Mouse (Mus musculus) liver, embryonic 16.5 days (tissue): ENCODE measurements around the gene Stxbp4. TPM values are rescaled to one million over a fixed set of nuclear protein-coding genes. Genes with fewer than 3 reads are reported as not detected.

Experiments used
- ATAC-seq: fragments of 200-750 bp; cut with Nextera tagmentation; 2 replicates; pipeline ENCODE4 v1.8.0; 2017; ENCODE audit warnings: low read depth, mild to moderate bottlenecking, moderate number of reproducible peaks, moderate library complexity
- H3K27ac ChIP-seq: fragments of 300-500 bp; sonication (generic); 2 replicates; pipeline ENCODE4 v1.5.1; 2014; ENCODE audit warnings: mild to moderate bottlenecking, low read length
- H3K27me3 ChIP-seq: fragments of 300-500 bp; sonication (generic); 2 replicates; pipeline ENCODE4 v1.6.1; 2014; ENCODE audit warnings: low read depth, low read length, mixed read lengths; ENCODE audit not compliant: control insufficient read depth, insufficient read depth
- H3K36me3 ChIP-seq: fragments of 300-500 bp; sonication (generic); 2 replicates; pipeline ENCODE4 v1.6.1; 2014; ENCODE audit warnings: mild to moderate bottlenecking; ENCODE audit not compliant: control insufficient read depth, insufficient read depth
- H3K4me1 ChIP-seq: fragments of 300-500 bp; sonication (generic); 2 replicates; pipeline ENCODE4 v1.6.1; 2014; ENCODE audit warnings: low read depth, low read length, mixed read lengths; ENCODE audit not compliant: control insufficient read depth
- H3K4me2 ChIP-seq: fragments of 300-500 bp; sonication (generic); 2 replicates; pipeline ENCODE4 v1.6.1; 2014; ENCODE audit warnings: low read depth, low read length, mixed read lengths
- H3K4me3 ChIP-seq: fragments of 300-500 bp; sonication (generic); 2 replicates; pipeline ENCODE4 v1.5.1; 2014; ENCODE audit warnings: low read depth, mild to moderate bottlenecking, low read length
- H3K9ac ChIP-seq: fragments of 300-500 bp; sonication (generic); 2 replicates; pipeline ENCODE4 v1.6.1; 2014; ENCODE audit warnings: low read depth, low read length
- H3K9me3 ChIP-seq: fragments of 300-500 bp; sonication (generic); replicated peaks from 2 replicates; pipeline ENCODE4 v1.6.1; 2016; ENCODE audit warnings: low read length; ENCODE audit not compliant: control insufficient read depth
- WGBS: fragments of 180-500 bp; shearing (Covaris S2); extraction: QIAGEN DNeasy Blood & Tissue Kit; methylation state at CpG from one replicate; pipeline ENCODE4 v1.1.7; 2014; ENCODE audit not compliant: insufficient replicate concordance; 5-methylcytosine and 5-hydroxymethylcytosine counted together
- polyA plus RNA-seq: library from polyadenylated mRNA; unstranded; fragments of >200 nt; fragmentation: Nextera tagmentation; extraction: Ambion mirVana; gene quantifications from 2 replicates; pipeline ENCODE4 v1.2.1, GENCODE M21; 2015

Stxbp4 gene
- polyA plus RNA-seq, 1 experiment from 2014 or later: 6.0 TPM

DNA sequence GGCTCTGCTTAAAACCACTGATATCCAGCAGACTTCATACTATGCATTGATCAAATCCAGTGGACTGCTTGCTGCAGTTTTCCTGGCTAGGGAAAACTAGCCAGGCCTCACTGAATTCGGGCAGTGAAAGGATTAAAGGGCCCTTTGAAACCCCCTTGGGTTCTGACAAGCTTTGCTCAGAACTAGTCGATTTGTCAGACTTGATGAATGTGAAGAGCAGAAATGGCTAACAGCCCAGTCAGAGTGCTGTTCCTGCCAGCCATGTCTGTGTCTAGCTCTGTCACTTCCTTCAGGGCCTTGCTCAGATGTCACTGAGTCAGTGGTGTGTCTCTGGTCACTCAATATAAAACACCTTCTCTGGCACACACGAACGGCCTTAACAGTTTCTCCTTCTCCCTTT lies 136.0 kb downstream of the Stxbp4 start:
- Histone ChIP-seq H3K36me3 (no peaks in the 10 kb centered on the region), H3K4me1 (no peaks in the 10 kb centered on the region), H3K27ac (no peak overlapping the region), H3K9ac (no peak overlapping the region), H3K4me3 (no peak overlapping the region), H3K27me3 (no peaks in the 10 kb centered on the region), H3K9me3 (no peaks in the 10 kb centered on the region), H3K4me2 (no peak overlapping the region)
- 64% methylated on average over 4 of the region's 4 CpGs for WGBS
- no peak for ATAC-seq

DNA sequence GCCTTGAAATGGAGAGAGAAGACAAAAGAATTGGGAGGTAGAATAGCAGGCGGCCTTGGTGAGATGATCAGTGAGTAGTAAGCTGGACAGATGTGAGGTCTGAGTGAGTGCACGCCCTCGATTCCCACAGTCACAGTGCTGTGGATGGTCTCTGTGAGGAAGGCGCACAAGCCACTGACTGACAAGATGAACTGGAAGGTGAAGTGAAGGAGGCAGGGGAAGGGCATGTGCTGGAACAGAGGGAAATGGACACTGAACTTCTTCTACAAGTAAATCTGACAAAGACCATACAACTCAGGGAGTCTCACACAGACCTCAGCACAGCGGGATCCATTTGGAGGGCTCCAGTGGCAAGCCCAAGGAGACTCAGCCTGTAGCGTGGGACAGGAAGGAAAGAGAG lies 138.0 kb downstream of the Stxbp4 start:
- Histone ChIP-seq H3K36me3 (no peaks in the 10 kb centered on the region), H3K27me3 (no peaks in the 10 kb centered on the region), H3K27ac (no peak overlapping the region), H3K4me1 (no peaks in the 10 kb centered on the region), H3K4me2 (no peak overlapping the region), H3K4me3 (no peak overlapping the region), H3K9me3 (no peaks in the 10 kb centered on the region), H3K9ac (no peak overlapping the region)
- WGBS: 82% methylated on average over 6 of the region's 6 CpGs
- no peak for ATAC-seq

DNA sequence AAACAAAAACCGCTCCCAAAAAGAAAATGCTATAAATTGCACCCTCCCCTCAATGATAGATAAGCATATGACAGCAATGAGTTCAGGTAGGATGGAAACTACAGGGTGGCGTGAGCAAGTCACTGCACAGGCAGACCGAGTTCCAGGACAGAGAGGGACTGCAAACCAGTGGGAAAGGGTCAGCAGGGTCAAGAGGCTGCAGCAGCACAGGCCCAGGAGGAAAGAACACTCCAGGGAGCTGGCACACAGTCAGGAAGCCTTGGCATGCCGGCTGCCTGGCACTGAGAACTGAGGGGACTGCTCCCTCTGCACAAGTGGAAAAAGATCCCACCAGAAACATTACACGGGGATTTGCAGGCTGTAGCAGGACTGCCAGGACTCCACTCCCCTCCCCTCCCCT lies 139.4 kb downstream of the Stxbp4 start:
- H3K9me3 ChIP-seq: no peaks in the 10 kb centered on the region
- no peaks in the 10 kb centered on the region for H3K27me3 ChIP-seq
- 58% methylated on average over 5 of the region's 5 CpGs for WGBS
- H3K9ac ChIP-seq: no peak overlapping the region
- no peak overlapping the region for H3K27ac ChIP-seq
- no peaks in the 10 kb centered on the region for H3K4me1 ChIP-seq
- ATAC-seq: no peak
- H3K36me3 ChIP-seq: no peaks in the 10 kb centered on the region
- no peak overlapping the region for H3K4me3 ChIP-seq
- no peak overlapping the region for H3K4me2 ChIP-seq

DNA sequence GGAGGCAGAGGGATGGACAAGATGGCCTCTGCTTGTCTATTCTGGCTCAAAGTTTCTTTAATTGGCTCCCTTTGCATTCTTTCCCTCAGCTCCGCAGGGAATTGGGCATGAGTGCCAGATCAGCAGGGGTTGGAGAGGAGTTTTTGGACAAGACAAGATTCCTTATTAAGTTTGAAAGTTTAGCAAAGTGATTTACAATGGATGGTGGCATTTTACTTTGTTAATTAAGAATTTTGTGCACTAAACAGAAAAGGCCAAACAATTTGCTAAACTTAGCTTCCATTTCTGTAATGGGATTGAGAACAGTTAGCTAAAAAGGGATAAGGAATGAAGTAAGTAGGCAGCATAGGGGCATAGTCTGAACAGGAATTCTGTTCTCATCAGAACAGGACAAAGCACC lies 142.9 kb downstream of the Stxbp4 start:
- ATAC-seq: no peak
- no peak overlapping the region for H3K4me2 ChIP-seq
- H3K9me3 ChIP-seq: no peaks in the 10 kb centered on the region
- H3K4me3 ChIP-seq: no peak overlapping the region
- H3K4me1 ChIP-seq: no peaks in the 10 kb centered on the region
- no peaks in the 10 kb centered on the region for H3K36me3 ChIP-seq
- H3K27me3 ChIP-seq: no peaks in the 10 kb centered on the region
- 71% methylated on average over 1 of the region's 1 CpGs for WGBS
- no peak overlapping the region for H3K27ac ChIP-seq
- H3K9ac ChIP-seq: no peak overlapping the region

DNA sequence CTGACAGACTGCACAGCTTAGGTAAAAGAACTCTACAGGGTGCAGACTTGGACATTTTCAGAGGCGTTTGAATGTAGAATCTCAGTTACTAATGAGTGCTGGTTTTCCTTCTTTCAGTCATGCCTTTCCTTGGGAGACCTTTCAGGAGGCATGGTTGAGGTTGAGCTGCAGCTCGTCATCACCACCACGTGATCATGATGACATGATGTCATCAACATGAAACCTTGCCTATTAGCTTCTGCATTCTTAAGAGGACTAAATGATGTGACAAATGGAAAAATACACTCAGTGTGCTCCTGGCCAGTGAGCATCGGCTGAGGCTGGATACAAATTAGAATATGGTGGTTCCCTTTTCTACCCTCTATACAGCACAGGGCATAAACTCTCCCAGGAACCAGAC lies 145.4 kb downstream of the Stxbp4 start:
- 74% methylated on average over 4 of the region's 4 CpGs for WGBS
- Histone ChIP-seq H3K4me3 (no peak overlapping the region), H3K27me3 (no peaks in the 10 kb centered on the region), H3K36me3 (no peaks in the 10 kb centered on the region), H3K4me2 (no peak overlapping the region), H3K27ac (no peak overlapping the region), H3K9ac (no peak overlapping the region), H3K4me1 (no peaks in the 10 kb centered on the region), H3K9me3 (no peaks in the 10 kb centered on the region)
- no peak for ATAC-seq

DNA sequence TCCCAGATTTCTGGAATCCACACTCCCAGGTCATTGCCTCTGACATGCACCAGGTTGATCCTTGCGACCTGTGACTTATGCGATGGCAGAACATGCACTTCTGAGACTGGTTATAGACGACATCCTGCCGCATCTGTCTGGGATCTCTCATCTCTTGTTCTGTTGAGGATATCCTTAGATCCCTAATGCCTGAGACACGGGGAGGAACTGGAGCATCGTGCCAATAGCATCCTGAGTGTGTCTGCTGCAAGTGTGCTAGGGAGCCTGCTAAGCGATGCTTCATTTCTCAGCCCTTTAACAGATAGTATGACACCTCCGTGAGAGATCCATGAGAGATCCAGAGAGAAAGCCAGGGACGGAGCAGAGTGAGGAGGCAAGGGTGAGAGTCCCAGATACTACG lies 148.7 kb downstream of the Stxbp4 start:
- WGBS: 79% methylated on average over 10 of the region's 10 CpGs
- Histone ChIP-seq H3K4me3 (no peak overlapping the region), H3K27me3 (no peaks in the 10 kb centered on the region), H3K36me3 (no peaks in the 10 kb centered on the region), H3K27ac (no peak overlapping the region), H3K4me1 (no peaks in the 10 kb centered on the region), H3K9ac (no peak overlapping the region), H3K9me3 (no peaks in the 10 kb centered on the region), H3K4me2 (no peak overlapping the region)
- no peak for ATAC-seq

DNA sequence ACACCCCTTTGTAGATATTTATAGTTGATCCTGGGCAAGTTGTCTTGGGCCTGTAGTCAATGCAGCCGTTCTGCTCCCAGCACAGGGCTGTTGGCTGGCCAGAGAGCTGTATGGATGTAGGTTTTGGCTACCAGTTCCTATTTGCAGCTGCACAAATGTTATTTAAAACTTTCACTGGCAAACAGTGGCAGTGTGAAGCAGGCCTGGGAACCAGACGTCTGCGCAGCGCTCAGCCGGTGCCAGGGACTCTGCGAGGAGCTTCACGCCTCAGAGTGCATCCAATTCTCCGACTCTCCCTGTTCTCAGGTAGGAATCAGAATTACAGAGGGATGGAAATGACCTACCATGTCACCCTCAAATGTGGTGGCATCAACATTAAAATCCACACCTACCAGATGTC lies 150.2 kb downstream of the Stxbp4 start:
- Histone ChIP-seq H3K27ac (no peak overlapping the region), H3K9me3 (no peaks in the 10 kb centered on the region), H3K4me3 (no peak overlapping the region), H3K27me3 (no peaks in the 10 kb centered on the region), H3K36me3 (no peaks in the 10 kb centered on the region), H3K4me2 (no peak overlapping the region), H3K9ac (no peak overlapping the region), H3K4me1 (no peaks in the 10 kb centered on the region)
- WGBS: 82% methylated on average over 8 of the region's 8 CpGs
- no peak for ATAC-seq

DNA sequence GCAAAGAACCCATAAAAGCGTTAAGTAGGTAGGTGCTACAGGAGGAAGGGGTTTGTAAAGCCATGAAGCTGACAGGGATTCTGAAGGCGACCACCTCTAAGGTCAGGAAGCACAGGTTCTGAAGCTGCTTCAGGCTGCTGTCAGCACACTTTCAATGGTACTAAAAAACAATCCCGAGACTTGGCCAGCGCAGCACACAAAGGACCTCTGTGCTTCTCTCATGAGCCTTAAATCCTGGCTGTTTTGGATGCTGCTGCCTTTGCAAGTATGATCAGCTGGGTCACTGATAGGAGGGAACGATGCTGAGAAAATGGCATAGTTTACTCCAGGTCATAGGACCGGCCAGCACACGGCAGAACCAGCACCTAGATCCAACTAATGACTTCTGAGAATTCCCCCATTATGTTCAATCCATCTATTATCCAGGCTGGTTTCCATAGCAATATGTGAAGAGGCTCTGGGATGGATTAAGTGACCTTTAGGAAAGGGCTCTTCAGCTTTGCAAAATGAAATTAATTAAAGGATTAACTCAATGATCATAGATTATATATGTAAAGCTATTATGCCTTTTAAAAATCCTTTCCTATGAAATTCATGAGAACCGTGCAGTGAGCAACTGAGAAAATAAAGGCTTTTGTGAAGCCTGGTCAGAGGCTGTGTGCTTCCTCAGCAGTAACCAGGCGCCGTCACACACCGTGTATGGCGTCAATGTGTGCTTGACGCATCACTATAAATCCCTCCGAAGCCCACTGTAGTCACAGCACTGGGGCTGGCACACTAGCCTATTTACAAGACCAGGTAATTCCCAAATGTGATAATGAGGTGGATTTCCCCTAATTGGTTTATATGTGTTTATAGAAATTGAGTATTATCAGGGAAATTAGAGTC lies 152.9 kb downstream of the Stxbp4 start:
- no peak for ATAC-seq
- no peak overlapping the region for H3K4me2 ChIP-seq
- H3K4me1 ChIP-seq: no peaks in the 10 kb centered on the region
- 74% methylated on average over 14 of the region's 14 CpGs for WGBS
- H3K27ac ChIP-seq: no peak overlapping the region
- no peaks in the 10 kb centered on the region for H3K9me3 ChIP-seq
- H3K36me3 ChIP-seq: no peaks in the 10 kb centered on the region
- no peak overlapping the region for H3K4me3 ChIP-seq
- no peak overlapping the region for H3K9ac ChIP-seq
- no peaks in the 10 kb centered on the region for H3K27me3 ChIP-seq

DNA sequence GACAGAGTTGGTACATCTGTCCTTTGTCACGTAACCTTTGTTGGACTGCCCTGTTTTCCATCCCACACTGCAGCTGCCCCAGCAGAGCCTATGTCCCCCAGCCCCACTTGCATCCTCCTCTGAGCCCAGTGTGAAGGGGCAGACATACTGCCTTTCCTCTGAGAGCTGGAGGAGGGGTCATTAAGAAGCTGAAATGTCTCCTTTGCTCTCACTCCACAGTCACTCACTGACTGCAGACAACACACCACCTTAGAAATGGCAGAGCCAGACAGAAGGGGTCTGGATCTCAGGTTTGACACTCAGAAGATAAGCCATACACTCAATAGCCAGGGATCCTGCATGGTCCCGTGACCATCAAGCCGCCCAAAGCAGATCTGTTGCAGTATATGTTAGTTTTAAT lies 154.1 kb downstream of the Stxbp4 start:
- no peak overlapping the region for H3K4me2 ChIP-seq
- H3K9ac ChIP-seq: no peak overlapping the region
- no peak for ATAC-seq
- H3K4me1 ChIP-seq: no peaks in the 10 kb centered on the region
- no peak overlapping the region for H3K4me3 ChIP-seq
- H3K27ac ChIP-seq: no peak overlapping the region
- no peaks in the 10 kb centered on the region for H3K9me3 ChIP-seq
- WGBS: 68% methylated on average over 3 of the region's 3 CpGs
- H3K27me3 ChIP-seq: no peaks in the 10 kb centered on the region
- no peaks in the 10 kb centered on the region for H3K36me3 ChIP-seq
